Mouse (Mus musculus): ENCODE measurements at regions not wholly inside any gene's neighbourhood (a gene's known extent, or its start where the extent isn't known, plus 50 kb on each side); places are given as distances from the start of the nearest gene placed in this dataset.

DNA sequence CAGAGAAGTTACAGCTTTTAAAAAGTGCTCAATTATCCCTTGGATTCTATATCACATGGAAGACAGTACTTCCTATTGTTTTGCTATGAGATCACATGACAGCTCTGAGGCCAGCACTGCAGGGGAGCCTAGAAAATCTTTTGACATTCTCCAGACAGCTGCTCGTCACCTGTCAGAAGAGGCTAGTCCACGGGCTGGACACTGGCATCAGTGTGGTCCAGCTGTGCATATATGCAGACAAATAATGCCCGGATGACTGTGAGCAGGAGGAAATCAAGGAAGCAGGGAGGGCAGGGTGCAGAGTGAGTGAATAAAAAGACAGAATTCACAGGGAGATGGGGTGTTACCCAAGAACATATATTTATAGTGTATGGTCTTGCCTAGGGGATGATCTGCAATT lies 270.4 kb downstream of the Rnf144a start:
- DNase-seq (ENCODE audit: extremely low spot score, low read depth, low spot score): no peak

DNA sequence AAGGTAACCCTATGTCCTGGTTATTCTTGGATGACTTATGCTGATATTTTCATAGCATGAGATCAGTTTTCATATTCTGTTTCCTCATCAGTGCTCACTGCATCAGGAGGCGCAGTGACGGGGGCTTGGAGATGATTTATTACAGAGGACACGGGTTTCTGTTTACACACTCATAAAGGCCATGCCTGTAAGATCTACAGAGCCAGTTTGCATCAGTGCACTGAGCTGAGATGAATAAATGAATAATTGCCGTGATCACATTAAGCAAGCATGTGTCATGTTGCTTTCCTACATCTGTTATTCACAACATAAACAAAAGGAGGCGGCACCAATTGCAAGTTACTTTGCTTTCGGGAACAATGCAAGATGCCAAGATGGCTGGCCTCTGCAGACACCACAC lies 271.6 kb downstream of the Rnf144a start:
- DNase-seq (ENCODE audit: extremely low spot score, low read depth, low spot score): no peak

DNA sequence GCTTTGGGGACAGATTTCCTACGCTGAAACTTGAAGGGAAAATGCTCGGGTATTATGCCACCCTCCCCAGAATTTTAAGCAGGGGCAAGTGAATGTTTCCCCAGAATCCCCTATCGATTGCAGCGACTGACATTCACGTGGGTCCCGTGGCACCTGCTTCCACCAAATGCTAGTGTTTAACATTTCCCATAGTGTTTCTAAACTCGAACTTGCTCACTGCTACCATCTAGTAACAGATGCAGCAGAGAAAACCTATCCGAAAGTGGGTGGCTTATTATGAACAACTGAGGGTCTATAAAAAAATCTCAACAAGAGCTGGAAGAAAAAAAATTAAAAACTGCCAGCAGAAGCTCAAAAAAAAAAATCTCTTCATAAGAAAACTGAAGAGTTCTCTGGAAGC lies 284.2 kb downstream of the Rnf144a start:
- DNase-seq (ENCODE audit: extremely low spot score, low read depth, low spot score): no peak

DNA sequence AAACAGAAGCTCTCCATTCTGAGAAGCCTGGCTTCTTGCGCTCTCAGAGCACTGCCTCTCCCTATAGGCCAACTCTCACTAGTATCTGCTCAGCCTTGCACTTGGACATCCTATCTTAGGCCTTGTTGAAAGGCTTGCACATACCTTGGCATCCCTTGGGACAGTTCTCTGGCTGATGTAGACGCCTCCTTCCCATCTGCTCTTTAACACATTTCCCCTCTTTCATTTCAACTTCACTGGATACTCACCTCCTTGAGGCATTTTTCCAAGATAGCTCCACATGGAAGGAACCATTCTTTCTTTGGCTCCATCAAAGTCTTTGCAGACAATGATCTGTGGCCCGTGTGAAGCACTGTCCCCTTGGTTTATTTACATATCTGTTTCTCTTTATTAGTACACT lies 285.0 kb downstream of the Rnf144a start:
- DNase-seq (ENCODE audit: extremely low spot score, low read depth, low spot score): no peak

DNA sequence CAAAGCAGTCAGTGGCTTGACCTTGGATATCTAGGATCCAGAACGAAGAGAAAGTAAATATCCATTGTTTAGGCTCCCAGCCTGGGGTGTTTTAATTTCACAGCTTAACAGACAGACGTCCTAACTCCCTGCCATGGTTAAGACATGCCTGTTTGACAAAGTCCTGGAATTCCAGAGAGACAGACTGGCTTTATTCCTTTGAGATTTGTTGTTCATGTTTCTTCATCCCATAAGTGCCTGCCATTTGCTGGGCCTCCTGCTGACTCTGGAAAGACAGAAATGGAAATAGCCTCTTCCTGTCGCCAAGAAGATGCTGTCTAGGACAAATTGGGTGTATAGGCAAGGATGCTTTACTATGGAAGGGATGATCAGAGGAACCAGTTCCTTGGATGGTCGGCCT lies 285.5 kb downstream of the Rnf144a start:
- DNase-seq (ENCODE audit: extremely low spot score, low read depth, low spot score): no peak

DNA sequence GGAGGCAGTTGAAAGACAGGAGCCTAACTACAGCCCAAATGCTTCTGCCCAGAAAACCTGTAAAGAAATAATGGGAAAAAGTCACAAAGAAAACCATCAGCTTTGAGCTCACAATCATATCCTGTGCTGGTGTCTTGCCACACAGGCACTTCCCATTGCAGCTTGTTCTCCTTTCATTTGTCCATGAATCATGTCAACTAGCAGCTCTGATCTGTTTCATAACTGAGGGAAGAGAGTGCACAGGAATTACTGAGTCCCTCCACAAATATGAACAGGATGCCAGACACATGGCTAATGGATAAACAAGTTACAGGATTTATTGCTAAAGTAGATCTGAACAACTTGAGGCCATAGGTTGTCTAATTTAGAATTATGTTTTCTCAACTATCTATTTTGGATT lies 286.2 kb downstream of the Rnf144a start:
- DNase-seq (ENCODE audit: extremely low spot score, low read depth, low spot score): no peak

DNA sequence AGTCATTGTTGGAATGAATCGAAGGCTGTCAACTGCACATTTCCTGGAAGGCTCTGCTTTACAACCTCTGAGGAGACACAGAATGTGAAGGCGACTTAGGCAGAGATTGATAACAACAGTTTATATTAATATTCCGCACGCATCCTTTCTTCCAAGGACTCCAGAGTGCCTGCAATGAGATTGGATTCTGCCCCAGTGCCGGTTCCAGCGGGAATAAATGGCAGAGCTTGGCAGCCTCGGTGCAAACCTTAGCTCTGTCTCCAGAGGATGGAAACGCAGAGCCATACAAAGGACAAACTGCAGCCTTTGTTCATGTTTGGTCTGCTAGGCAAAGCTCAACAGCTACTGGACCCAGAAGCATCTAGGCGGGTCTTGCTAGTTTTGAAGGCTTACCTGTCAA lies 288.8 kb downstream of the Rnf144a start:
- no peak for DNase-seq (ENCODE audit: extremely low spot score, low read depth, low spot score)

DNA sequence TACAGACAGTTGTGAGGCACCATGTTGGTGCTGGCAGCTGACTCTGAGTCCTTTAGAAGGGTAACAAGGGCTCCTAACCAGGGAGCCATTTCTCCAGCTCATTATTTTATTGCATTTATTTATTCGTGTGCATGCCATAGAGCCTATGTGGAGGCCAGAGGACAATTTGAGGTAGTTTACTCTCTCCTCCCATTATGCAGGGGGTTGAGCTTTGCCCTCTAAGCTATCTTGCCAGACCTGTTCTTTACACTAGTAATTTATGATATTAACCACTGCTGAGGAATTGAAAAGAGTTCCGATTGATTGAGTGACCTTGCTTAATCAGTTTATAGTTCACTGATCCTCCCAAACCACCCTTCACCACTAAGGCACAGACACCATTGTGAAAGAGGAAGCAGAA lies 290.8 kb downstream of the Rnf144a start:
- no peak for DNase-seq (ENCODE audit: extremely low spot score, low read depth, low spot score)

DNA sequence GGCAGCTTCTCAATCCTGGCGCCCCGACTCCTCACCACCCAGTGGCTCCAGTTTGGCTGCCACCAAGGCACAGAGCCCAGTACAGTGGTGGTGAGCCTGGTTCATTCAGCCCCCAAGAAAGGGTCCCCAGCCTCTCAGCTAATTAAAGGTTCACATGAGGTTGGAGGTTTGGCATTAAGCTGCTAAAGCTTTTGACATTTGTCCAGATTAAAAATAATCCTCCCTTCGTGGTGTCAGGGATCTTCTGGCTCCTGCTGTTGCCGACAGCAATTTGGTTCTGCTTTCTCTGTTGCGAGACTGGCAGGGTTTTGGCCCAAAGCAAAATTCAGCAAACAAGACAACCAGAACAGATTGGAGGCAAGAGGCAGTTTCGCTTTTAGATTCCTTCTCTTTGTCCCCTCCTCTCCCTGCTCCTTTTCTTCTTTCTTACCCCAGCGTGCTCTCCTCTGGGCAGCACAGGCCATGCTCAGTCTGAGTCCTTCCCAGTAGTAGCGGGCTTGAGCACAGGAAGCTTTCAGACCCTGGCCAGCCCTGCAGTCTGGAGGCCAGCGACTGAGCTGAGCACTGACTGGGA lies 299.6 kb downstream of the Rnf144a start:
- DNase-seq (ENCODE audit: extremely low spot score, low read depth, low spot score): no peak

DNA sequence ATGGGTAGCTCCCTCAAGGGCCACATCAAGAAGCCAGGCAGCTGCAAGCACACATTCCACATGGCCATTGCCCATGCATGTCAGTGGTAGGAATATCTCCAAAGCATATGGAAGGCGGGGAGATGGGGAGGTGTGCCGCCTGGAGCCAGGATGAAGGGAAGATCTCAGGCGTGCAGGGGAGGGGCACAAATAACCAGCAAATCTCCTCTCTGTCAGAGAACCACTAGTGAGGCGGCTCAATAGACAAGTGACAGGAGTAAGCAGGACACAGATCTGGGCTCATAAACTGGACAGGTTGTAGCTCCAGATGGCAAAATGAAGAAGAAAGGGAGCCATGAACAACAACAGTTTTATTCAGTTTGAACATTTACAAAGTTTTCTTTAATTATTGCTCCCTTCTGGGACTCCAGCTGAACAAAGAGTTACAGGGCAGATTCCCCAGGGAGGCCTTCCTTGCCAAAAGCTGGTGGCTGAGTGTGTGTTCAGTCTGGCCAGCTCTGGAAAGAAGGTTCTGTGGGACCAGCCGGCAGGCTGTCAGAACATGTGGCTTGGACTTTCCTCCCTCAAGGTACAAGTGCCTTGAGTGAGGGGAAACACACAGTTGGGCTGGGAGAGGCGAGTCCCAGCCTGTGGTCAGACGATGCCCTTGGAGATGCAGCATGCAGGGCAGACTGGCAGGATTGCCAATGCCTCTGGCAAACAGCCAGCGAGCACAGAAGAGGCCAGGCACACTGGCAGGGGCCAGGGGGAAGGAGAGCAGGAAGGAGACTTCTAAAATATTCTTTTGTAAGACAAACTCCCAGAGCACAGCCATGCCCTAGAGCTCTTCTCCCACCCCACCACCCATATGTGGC lies 302.7 kb downstream of the Rnf144a start:
- no peak for DNase-seq (ENCODE audit: extremely low spot score, low read depth, low spot score)

DNA sequence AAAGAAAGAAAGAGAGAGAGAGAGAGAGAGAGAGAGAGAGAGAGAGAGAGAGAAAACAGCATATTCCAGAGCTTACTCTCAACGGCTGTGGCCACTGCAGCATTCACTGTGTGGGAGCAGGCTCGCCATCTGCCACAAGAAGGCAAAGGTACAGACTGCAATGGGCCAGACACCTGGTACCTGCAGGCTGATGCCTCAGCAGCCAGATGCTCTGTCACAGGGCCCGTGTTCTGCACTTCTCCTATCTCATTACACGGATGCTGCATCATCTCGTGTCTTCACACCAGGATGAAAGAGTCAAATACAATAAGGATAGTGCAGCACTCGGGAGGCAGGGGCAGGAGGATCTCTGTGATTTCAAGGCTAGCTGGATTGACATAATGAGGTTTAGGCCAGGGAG lies 305.2 kb downstream of the Rnf144a start:
- DNase-seq (ENCODE audit: extremely low spot score, low read depth, low spot score): no peak

DNA sequence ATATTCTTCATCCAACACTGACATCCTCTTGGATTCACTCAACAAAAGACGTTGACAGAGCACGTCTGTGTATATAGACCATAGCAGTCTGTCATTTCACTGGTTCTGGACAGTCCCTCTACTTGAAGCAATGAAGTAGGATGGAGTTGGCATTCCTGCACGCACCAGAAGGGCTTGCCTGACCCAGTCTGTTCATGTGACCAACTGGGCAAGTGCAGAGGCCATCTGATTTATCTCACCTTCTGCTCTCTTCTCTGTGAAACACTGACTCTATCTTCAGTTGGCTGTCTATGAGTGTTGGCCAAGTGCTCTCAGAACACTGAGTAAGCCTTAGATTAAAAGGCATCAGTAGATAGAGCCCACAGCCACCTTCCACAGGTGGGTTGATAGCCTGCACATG lies 310.7 kb downstream of the Rnf144a start:
- DNase-seq (ENCODE audit: extremely low spot score, low read depth, low spot score): no peak

DNA sequence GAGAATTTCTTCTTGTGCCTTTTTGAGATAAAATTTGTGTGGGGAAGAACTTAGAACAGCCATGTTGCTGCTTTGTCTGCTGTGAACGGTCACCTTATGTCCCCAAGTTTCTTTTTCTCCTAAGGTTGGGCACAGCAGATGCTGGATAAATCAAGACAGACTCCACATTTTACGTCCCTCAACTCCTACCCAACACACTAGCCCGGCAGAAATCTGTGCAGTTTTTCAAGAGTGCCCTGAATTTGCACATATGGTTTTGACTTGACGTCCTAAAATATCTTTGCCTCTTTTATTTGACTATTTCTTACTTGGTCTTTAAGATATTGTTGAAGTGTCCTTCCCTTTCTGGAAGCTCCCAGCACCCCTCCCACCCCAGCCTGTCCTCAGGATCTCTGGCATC lies 312.7 kb downstream of the Rnf144a start:
- DNase-seq (ENCODE audit: extremely low spot score, low read depth, low spot score): no peak

DNA sequence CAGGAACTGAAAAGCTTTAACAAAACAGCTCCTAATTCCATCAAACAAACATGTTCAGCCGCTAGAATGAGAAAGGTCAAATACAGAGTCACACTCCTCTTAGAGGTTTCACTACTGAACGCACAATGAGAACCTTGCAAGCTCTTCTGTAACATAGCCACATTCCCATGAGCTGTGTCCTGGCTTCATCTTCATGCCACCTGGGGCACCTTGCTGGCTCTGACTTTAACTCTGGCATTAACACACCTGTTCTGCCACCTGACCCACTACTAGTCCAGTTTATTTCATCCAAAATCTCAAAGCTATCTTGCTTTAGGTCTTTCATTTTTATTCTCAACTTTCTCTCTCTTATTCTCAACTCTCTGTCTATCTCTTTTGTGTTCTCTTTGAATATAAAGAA lies 314.9 kb downstream of the Rnf144a start:
- DNase-seq (ENCODE audit: extremely low spot score, low read depth, low spot score): no peak

DNA sequence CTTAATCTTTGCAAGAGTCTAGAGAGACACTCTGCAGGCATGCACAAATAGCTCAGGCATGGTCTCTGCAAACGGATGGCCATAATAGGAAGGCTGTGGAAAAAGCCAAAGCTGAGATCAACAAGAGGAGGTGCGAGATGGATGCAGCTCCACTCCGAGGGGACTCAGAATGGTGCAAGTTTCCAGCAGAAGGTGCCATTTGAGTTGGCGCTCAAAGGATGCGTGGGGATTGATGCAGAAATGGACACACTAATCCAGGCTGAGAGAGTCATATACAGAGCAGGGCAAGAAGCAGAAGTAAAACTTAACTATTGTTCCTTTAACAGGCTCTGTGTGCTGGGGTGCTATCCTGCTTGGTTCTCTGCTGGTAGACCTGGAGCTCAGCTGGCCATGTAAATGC lies 315.9 kb downstream of the Rnf144a start:
- no peak for DNase-seq (ENCODE audit: extremely low spot score, low read depth, low spot score)

DNA sequence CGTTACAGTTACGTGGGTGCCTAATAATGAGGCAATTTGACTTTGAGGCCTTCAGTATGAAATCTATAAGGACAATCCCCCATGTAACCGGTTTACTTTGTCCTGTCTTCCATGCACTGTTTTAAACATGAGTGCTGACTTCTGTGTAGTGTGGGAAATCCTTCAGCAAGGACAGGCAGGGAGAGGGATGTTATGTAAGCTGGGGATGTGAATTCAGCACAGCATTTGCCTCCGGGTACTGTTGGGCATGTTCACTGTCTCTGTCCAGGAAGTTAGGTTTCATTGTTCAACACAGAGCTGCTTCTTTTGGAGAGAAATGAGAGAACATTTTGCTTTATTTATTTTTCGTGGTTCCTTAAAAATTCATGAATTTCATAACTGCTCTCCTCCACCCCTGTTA lies 322.7 kb downstream of the Rnf144a start:
- DNase-seq (ENCODE audit: extremely low spot score, low read depth, low spot score): no peak

DNA sequence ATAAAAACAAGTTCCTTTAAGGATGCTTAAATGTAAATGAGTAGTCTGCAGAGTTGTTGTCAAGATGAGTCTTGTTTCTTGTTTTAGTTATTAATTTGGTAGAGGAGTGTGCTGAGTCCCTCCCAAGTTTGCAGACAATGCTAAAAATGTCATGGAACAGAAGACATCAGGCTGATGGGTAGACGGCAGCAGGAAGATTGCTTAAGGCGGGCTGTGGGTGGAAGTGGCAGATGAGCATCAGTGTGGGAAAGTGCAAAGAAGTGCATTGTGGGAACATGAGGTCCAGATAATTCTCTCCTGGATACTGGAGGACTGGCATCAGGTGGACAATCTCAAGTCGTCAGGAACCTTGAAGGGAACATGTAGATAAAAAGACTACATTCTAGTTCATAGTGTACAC lies 323.2 kb downstream of the Rnf144a start:
- no peak for DNase-seq (ENCODE audit: extremely low spot score, low read depth, low spot score)

DNA sequence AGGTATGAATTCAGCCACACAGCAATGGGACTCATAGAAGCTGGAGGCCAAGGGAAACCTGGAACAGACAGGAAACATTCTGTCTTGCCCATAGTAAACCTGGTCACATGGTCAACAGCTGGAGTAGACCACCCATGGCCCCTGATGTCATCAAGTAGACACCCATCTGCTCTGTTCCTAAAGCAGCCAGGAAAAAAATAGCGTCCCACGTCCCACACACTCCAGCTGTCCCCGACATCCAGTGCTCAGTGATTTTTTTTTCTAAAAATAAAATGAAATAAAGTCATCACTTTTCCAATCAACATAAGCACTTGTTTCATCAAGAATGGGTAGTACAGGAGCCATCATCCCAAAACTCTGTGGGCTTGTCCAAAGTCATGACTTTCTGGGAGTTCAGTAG lies 326.7 kb downstream of the Rnf144a start:
- DNase-seq (ENCODE audit: extremely low spot score, low read depth, low spot score): no peak

DNA sequence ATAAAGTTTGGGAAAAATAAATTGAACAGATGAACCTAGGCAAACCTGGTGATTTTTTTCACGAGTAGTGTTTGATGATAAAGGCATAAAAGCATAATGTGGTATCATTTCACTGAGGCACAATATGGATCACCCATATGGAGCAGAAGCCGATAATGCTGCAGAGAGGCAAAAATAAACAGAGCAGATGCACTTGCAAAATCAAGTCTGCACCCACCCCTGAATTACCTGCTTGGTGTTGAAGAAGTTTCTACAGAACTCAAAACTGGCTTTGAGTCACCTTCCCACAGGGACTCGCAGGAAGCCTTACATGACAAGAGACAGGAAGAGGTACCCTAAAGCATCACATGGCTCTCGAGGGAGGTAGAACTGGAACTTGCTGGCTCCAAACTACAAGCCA lies 328.1 kb downstream of the Rnf144a start:
- no peak for DNase-seq (ENCODE audit: extremely low spot score, low read depth, low spot score)

DNA sequence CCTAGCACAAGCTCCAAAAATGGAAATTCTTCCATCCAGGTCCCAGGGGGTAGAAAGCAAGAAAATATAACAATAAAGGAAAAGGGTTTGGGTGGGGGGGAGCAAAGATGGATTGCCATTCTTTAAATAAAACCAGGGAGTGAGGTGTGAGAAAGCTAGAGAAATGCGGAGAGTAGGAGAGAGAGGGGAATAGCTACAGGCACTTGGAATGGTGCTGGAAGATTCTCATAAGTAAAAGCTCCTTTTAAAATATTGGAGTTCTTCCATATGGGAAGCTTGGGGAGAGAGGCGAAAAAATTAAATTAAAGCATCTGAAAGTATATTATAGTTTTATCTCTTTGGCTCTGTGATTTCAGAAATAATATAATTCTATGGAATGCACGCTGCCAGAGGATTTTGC lies 328.6 kb downstream of the Rnf144a start:
- DNase-seq (ENCODE audit: extremely low spot score, low read depth, low spot score): no peak

DNA sequence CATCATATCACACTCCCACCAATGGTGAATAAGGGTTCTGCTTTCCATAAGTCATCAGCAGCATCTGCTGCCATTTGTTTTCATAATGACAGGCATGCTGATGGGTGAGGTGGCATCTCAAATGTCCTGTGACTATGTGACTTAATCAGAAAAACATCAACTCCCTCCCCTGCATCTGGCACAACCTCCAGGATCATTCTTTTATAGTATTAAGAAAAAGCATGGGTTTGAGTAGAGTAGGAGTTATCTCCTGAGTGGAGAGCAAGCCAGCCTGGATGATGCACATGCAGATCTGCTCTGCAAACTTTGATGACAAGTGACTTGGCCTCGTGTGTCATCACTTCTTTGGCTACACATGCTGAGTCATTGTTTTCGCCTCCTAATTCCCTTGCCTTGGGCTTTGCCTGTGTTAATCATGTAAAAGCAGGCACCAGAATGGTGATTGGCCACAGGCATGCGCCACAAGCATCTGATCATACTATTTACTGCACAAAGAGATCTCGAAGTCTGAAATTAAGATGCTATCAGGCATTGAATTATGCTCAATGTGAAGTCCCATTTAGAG lies 335.9 kb downstream of the Rnf144a start:
- DNase-seq (ENCODE audit: extremely low spot score, low read depth, low spot score): no peak

DNA sequence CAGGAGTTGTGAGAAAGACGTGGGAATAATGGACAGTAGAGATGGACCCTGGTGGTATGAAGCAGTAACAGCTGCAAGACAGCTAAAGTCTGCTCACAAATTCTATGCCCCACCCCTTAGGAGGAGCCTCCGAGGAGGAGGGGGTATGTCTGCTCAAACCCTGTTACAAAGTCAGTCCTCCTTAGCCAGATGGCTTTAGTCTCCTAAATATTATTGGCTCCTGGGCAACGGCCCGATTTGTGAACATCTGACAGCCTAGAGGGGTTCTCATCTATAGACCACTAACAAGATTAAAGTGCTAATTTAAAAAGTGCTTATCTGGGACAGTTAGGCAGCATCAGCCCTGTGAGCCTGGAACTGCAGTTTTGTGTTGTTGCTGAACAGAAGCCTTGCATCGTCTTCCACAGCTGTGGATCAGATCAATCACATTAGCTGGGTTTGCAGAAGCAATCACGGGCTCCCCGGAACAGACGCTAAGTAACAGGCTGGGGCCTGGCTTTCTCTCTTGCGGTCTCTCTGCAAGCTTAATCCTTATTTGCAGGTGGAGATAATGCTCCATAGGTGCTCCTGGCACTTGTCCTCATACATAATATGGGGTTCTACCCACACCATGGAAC lies 339.3 kb downstream of the Rnf144a start:
- DNase-seq (ENCODE audit: extremely low spot score, low read depth, low spot score): no peak

Data from hindlimb bud, embryonic 11.5 days (tissue).